Mouse (Mus musculus) embryonic stem cell, embryonic (primary cell): ENCODE measurements at regions not wholly inside any gene's neighbourhood (a gene's known extent, or its start where the extent isn't known, plus 50 kb on each side); places are given as distances from the start of the nearest gene placed in this dataset.
"Not testable (repeated sequence)": the region's sequence is repeated elsewhere in the genome, so short reads cannot be mapped to it uniquely, and the experiment has no call there.

ENCODE experiments used
- CTCF ChIA-PET, 4 experiments: fragments of 300-600 bp in 2 of 4; fragments of 350-600 bp in 2 of 4; sonication (Branson Sonifier 250); formaldehyde crosslinking; loops; one replicate each; lab custom pipeline; 2022; ENCODE audit warnings: inconsistent platforms in 2 of 4; lab: Charles Lee
- POLR2A ChIA-PET, 4 experiments: fragments of 300-600 bp in 2 of 4; fragments of 350-600 bp in 2 of 4; sonication (Branson Sonifier 250); formaldehyde crosslinking; loops; one replicate each; lab custom pipeline; 2022; ENCODE audit warnings: antibody characterized with exemption in 4 of 4, inconsistent platforms in 1 of 4; lab: Charles Lee

GRCm38 (mm10) chr4:67141896-67142295, 314.5 kb downstream of the Tlr4 start:
- ChIA-PET CTCF (no interaction called here), POLR2A (no interaction called here)

- ChIA-PET POLR2A (no interaction called here), CTCF (no interaction called here)
Observed at GRCm38 (mm10) chr4:67148521-67148920, 321.1 kb downstream of the Tlr4 start.

- ChIA-PET CTCF (no interaction called here), POLR2A (no interaction called here)
Observed at GRCm38 (mm10) chr4:67162673-67163072, 335.3 kb downstream of the Tlr4 start.

GRCm38 (mm10) chr4:67167720-67168119, 340.3 kb downstream of the Tlr4 start:
- POLR2A ChIA-PET = no interaction called here
- CTCF ChIA-PET = no interaction called here

GRCm38 (mm10) chr4:67187725-67188510, 360.5 kb downstream of the Tlr4 start:
- ChIA-PET POLR2A (no interaction called here), CTCF (no interaction called here)

- CTCF ChIA-PET = no interaction called here
- POLR2A ChIA-PET = no interaction called here
Observed at GRCm38 (mm10) chr4:67190536-67190935, 363.2 kb downstream of the Tlr4 start.

GRCm38 (mm10) chr4:67194425-67194824, 367.0 kb downstream of the Tlr4 start:
- ChIA-PET POLR2A (interaction anchor here in 1 of 4 experiments (0.7 kb wide), 1 partner anchor 14 kb away, joined by 3 read pairs; no protein-coding TSS in a partner anchor), CTCF (no interaction called here)

GRCm38 (mm10) chr4:67196907-67197306, 369.5 kb downstream of the Tlr4 start:
- ChIA-PET POLR2A (interaction anchor here in 1 of 4 experiments (0.6 kb wide), 1 partner anchor 29 kb away, joined by 3 read pairs; no protein-coding TSS in a partner anchor), CTCF (no interaction called here)

GRCm38 (mm10) chr4:67208406-67208805, 381.0 kb downstream of the Tlr4 start:
- POLR2A ChIA-PET = interaction anchor here in 1 of 4 experiments (0.6 kb wide), 1 partner anchor 14 kb away, joined by 3 read pairs; no protein-coding TSS in a partner anchor
- CTCF ChIA-PET = not testable (repeated sequence)

GRCm38 (mm10) chr4:67213363-67213762, 386.0 kb downstream of the Tlr4 start:
- CTCF ChIA-PET = no interaction called here
- POLR2A ChIA-PET = no interaction called here

GRCm38 (mm10) chr4:67224533-67224932, 397.1 kb downstream of the Tlr4 start:
- POLR2A ChIA-PET = no interaction called here
- CTCF ChIA-PET = no interaction called here

- ChIA-PET CTCF (no interaction called here), POLR2A (no interaction called here)
Observed at GRCm38 (mm10) chr4:67229214-67229613, 401.8 kb downstream of the Tlr4 start.

- POLR2A ChIA-PET = no interaction called here
- CTCF ChIA-PET = no interaction called here
Observed at GRCm38 (mm10) chr4:67273553-67273952, 446.2 kb downstream of the Tlr4 start.

- CTCF ChIA-PET = no interaction called here
Observed at GRCm38 (mm10) chr4:67301020-67301419, 473.6 kb downstream of the Tlr4 start.

GRCm38 (mm10) chr4:67301740-67302139, 474.4 kb downstream of the Tlr4 start:
- ChIA-PET POLR2A (interaction anchor here in 1 of 4 experiments (0.6 kb wide), 1 partner anchor 34 kb away, joined by 3 read pairs; no protein-coding TSS in a partner anchor), CTCF (no interaction called here)

More at GRCm38 (mm10) chr4:67301020-67301419, 473.6 kb downstream of the Tlr4 start:
- POLR2A ChIA-PET = no interaction called here

GRCm38 (mm10) chr4:67320098-67320497, 492.7 kb downstream of the Tlr4 start:
- POLR2A ChIA-PET, CTCF ChIA-PET: not testable (repeated sequence)
